Mouse (Mus musculus) myocyte (in vitro differentiated cells): ENCODE results near the gene AW549877. TPM values are rescaled to one million over a fixed set of nuclear protein-coding genes. Genes with fewer than 3 reads are reported as not detected.
A peak's percentile ranks its signal among the peaks of the same experiment; 100 is the strongest.

Experiments used
- H3K27me3 ChIP-seq: one replicate; pipeline ENCODE4 v1.6.1; 2011; ENCODE audit not compliant: control insufficient read depth, insufficient read depth, insufficient read length
- H3K36me3 ChIP-seq: one replicate; pipeline ENCODE4 v1.6.1; 2011; ENCODE audit not compliant: control insufficient read depth, insufficient read depth
- H3K4me2 ChIP-seq: one replicate; pipeline ENCODE4 v1.6.1; 2011; ENCODE audit warnings: low read depth, control low read depth
- H3K4me3 ChIP-seq: one replicate; pipeline ENCODE4 v1.5.1; 2011; ENCODE audit warnings: mild to moderate bottlenecking, control low read depth, moderate library complexity
- H3K79me2 ChIP-seq: one replicate; pipeline ENCODE4 v1.6.1; 2011; ENCODE audit not compliant: control insufficient read depth, insufficient read depth
- H3ac ChIP-seq: one replicate; pipeline ENCODE4 v1.6.1; 2011; ENCODE audit not compliant: control insufficient read depth, insufficient read length
- CEBPB ChIP-seq: IDR thresholded peaks from 2 replicates; pipeline ENCODE4 v1.6.1; 2011; ENCODE audit warnings: mild to moderate bottlenecking, moderate library complexity; ENCODE audit not compliant: poor library complexity, insufficient read depth, severe bottlenecking
- E2F4 ChIP-seq: IDR thresholded peaks from one replicate; pipeline ENCODE4 v1.6.1; 2011; ENCODE audit warnings: mild to moderate bottlenecking, control low read depth, moderate library complexity; ENCODE audit not compliant: insufficient read depth
- MAX ChIP-seq: IDR thresholded peaks from one replicate; pipeline ENCODE4 v1.6.1; 2011; ENCODE audit warnings: low read depth, mild to moderate bottlenecking, control low read depth
- MYOD1 ChIP-seq, 3 experiments: IDR thresholded peaks; one replicate each; pipeline ENCODE4 v1.6.1; 2011; ENCODE audit warnings: control low read depth in 2 of 3, low read depth in 2 of 3, mild to moderate bottlenecking in 2 of 3, moderate library complexity in 1 of 3; ENCODE audit not compliant: insufficient read length in 2 of 3, control insufficient read depth in 1 of 3
- MYOG ChIP-seq, 3 experiments: IDR thresholded peaks; one replicate each; pipeline ENCODE4 v1.6.1; 2011; ENCODE audit warnings: control low read depth in 2 of 3, low read depth in 2 of 3, mild to moderate bottlenecking in 2 of 3; ENCODE audit not compliant: insufficient read length in 2 of 3, control insufficient read depth in 1 of 3, insufficient read depth in 1 of 3
- POLR2A ChIP-seq: IDR thresholded peaks from one replicate; pipeline ENCODE4 v1.6.1; 2011; ENCODE audit warnings: low read depth, mild to moderate bottlenecking, control low read depth, moderate library complexity; ENCODE audit not compliant: insufficient read length
- POLR2AphosphoS2 ChIP-seq: IDR thresholded peaks from one replicate; pipeline ENCODE4 v1.6.1; 2011; ENCODE audit warnings: low read depth, control low read depth; ENCODE audit not compliant: insufficient read length
- REST ChIP-seq: IDR thresholded peaks from one replicate; pipeline ENCODE4 v1.6.1; 2011; ENCODE audit warnings: mild to moderate bottlenecking, control low read depth, moderate library complexity; ENCODE audit not compliant: insufficient read depth, insufficient read length
- SRF ChIP-seq: IDR thresholded peaks from one replicate; pipeline ENCODE4 v1.6.1; 2011; ENCODE audit warnings: low read depth; ENCODE audit not compliant: control insufficient read depth, insufficient read length
- TCF12 ChIP-seq: IDR thresholded peaks from one replicate; pipeline ENCODE4 v1.6.1; 2011; ENCODE audit warnings: mild to moderate bottlenecking, control low read depth; ENCODE audit not compliant: poor library complexity, insufficient read depth, severe bottlenecking
- TCF3 ChIP-seq: IDR thresholded peaks from one replicate; pipeline ENCODE4 v1.6.1; 2011; ENCODE audit warnings: low read depth, control low read depth; ENCODE audit not compliant: insufficient read length
- USF1 ChIP-seq: IDR thresholded peaks from one replicate; pipeline ENCODE4 v1.6.1; 2011; ENCODE audit warnings: low read depth, mild to moderate bottlenecking, control low read depth, moderate library complexity
- polyA plus RNA-seq: library from polyadenylated mRNA; unstranded; fragments of >200 nt; fragmentation: generic; extraction: Trizol; gene quantifications from one replicate; pipeline ENCODE4 v1.2.1, GENCODE M21; 2012; ENCODE audit warnings: missing spikeins

Gene AW549877
- polyA plus RNA-seq, 1 experiment: 5.9 TPM

GRCm38 (mm10) chr15:3987981-3988380 lies 7.6 kb downstream of the AW549877 start:
- H3ac ChIP-seq: no peak overlapping the region
- H3K79me2 ChIP-seq: no peaks in the 10 kb centered on the region
- TF ChIP-seq E2F4 (no peak), USF1 (no peak), CEBPB (no peak), SRF (no peak), REST (no peak), TCF12 (no peak), MYOD1 (IDR thresholded peaks at IDR 0.05; ENCODE audit: control insufficient read depth in 1 of 3, insufficient read length in 2 of 3, low read depth in 2 of 3) (no peak), MAX (no peak), POLR2AphosphoS2 (no peak), POLR2A (no peak)
- H3K36me3 ChIP-seq: peaks cover 74% of the 10 kb centered on the region
- H3K4me2 ChIP-seq: no peak overlapping the region
- H3K27me3 ChIP-seq: no peaks in the 10 kb centered on the region
- no peak overlapping the region for H3K4me3 ChIP-seq

GRCm38 (mm10) chr15:3984876-3985275 lies 10.7 kb downstream of the AW549877 start:
- H3K27me3 ChIP-seq: no peaks in the 10 kb centered on the region
- H3K4me2 ChIP-seq: no peak overlapping the region
- no peak for TF ChIP-seq MYOG (IDR thresholded peaks at IDR 0.05; ENCODE audit: control insufficient read depth in 1 of 3, insufficient read depth in 1 of 3, insufficient read length in 2 of 3, low read depth in 2 of 3)
- TF ChIP-seq TCF3: no peak
- TF ChIP-seq MYOD1 (IDR thresholded peaks at IDR 0.05; ENCODE audit: control insufficient read depth in 1 of 3, insufficient read length in 2 of 3, low read depth in 2 of 3): no peak
- no peak for TF ChIP-seq E2F4
- TF ChIP-seq POLR2AphosphoS2: no peak
- TF ChIP-seq TCF12: no peak
- no peak for TF ChIP-seq SRF
- no peak for TF ChIP-seq MAX
- TF ChIP-seq REST: no peak
- TF ChIP-seq CEBPB: no peak
- no peak for TF ChIP-seq POLR2A
- no peak for TF ChIP-seq USF1
- H3K79me2 ChIP-seq: no peaks in the 10 kb centered on the region
- no peak overlapping the region for H3K4me3 ChIP-seq
- no peak overlapping the region for H3ac ChIP-seq
- peaks cover 68% of the 10 kb centered on the region for H3K36me3 ChIP-seq

DNA sequence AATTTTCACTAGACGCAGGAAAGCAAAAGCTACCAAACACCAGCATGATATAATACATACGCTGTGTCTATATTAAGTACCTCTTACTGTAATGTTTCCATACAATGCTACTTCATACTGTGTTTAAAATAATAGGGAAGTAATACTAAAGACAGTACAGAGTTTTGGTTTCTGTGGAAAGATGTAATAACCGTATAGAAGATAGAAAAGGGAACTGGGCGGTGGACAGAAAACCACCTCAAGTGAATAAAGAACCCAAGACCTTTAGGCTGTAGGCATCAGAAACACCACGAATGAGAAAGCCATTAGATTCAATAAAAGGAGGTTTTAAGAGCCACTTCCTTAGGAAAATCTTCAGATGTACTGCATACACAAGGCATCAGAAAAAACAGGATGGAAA lies 12.8 kb downstream of the AW549877 start:
- no peaks in the 10 kb centered on the region for H3K27me3 ChIP-seq
- H3K4me2 ChIP-seq: no peak overlapping the region
- H3K36me3 ChIP-seq: peaks cover 51% of the 10 kb centered on the region
- no peak overlapping the region for H3ac ChIP-seq
- no peaks in the 10 kb centered on the region for H3K79me2 ChIP-seq
- H3K4me3 ChIP-seq: no peak overlapping the region
- no peak for TF ChIP-seq REST
- TF ChIP-seq E2F4: no peak
- no peak for TF ChIP-seq MYOD1 (IDR thresholded peaks at IDR 0.05; ENCODE audit: control insufficient read depth in 1 of 3, insufficient read length in 2 of 3, low read depth in 2 of 3)

GRCm38 (mm10) chr15:3979871-3980270 lies 15.7 kb downstream of the AW549877 start:
- peaks cover 33% of the 10 kb centered on the region for H3K36me3 ChIP-seq
- H3K79me2 ChIP-seq: no peaks in the 10 kb centered on the region
- H3ac ChIP-seq: peak overlapping the region; percentile 24
- TF ChIP-seq POLR2AphosphoS2 (no peak), SRF (no peak), USF1 (no peak), E2F4 (no peak)
- H3K27me3 ChIP-seq: no peaks in the 10 kb centered on the region
- H3K4me3 ChIP-seq: peak overlapping the region; percentile 27
- peak overlapping the region; percentile 68 for H3K4me2 ChIP-seq

DNA sequence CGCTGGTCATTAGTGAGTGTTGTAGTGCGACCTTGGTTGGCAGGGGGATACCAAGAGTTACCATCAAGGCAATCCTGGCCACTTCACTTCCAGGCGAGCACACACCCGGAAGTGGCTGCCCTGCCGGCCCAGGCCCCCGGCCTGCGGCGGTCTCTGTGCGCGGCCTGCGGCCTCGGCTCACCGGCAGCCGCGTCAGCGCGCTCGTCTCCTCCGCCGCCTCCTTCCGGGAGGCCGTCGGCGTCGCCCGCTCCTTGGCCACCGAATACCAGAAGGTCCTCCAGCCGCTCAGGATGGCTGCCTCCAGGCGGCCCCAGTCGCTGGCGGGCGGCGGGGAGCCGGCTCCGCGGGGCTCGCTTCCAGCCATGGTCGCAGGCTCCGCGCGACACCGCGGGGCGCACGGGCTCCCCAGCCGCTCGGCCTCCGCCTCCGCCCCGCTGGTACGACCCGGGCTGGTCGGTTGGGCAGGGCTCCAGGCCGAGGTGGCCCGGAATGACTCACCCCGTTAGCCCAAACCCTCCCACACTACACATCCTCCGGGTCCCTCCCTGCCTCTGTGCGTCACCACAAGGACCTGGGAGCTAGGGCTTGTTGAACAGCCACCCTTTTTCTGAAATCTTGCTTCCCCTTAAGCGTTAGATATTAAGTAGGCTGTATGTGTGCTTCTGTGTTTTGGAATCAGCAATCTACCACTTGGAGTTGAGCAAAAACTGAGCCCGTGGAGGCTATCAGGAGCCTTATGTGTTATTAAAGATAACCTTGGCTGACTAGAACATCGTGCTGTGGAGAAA lies 16.3 kb downstream of the AW549877 start, which contains the start of gene Fbxo4:
TSS of gene Fbxo4 (minus strand) at position 513 of the 788 bp plus-strand sequence.
- no peaks in the 10 kb centered on the region for H3K79me2 ChIP-seq
- H3K4me2 ChIP-seq: peak within 1 kb of the TSS; percentile 68
- peaks cover 27% of the 10 kb centered on the region for H3K36me3 ChIP-seq
- TF ChIP-seq REST: no peak
- peak; percentile 94 for TF ChIP-seq POLR2AphosphoS2
- TF ChIP-seq E2F4: no peak
- peak in 1 of 3 experiments; percentile 67 for TF ChIP-seq MYOD1 (IDR thresholded peaks at IDR 0.05; ENCODE audit: control insufficient read depth in 1 of 3, insufficient read length in 2 of 3, low read depth in 2 of 3)
- TF ChIP-seq MAX: no peak
- no peak for TF ChIP-seq CEBPB
- TF ChIP-seq TCF12: no peak
- TF ChIP-seq MYOG (IDR thresholded peaks at IDR 0.05; ENCODE audit: control insufficient read depth in 1 of 3, insufficient read depth in 1 of 3, insufficient read length in 2 of 3, low read depth in 2 of 3): peak in 1 of 3 experiments; percentile 11
- no peak for TF ChIP-seq USF1
- TF ChIP-seq SRF: peak; percentile 28
- TF ChIP-seq TCF3: no peak
- peak; percentile 86 for TF ChIP-seq POLR2A
- H3K27me3 ChIP-seq: no peaks in the 10 kb centered on the region
- H3ac ChIP-seq: peak within 1 kb of the TSS; percentile 24
- peak within 1 kb of the TSS; percentile 27 for H3K4me3 ChIP-seq
